Mouse (Mus musculus) hindbrain, embryonic 13.5 days (tissue): ENCODE measurements around the gene Slc6a9. TPM values are rescaled to one million over a fixed set of nuclear protein-coding genes. Genes with fewer than 3 reads are reported as not detected.

Experiments
- ATAC-seq: fragments of 200-750 bp; cut with Nextera tagmentation; 2 replicates; pipeline ENCODE4 v1.8.0; 2017; ENCODE audit warnings: moderate TSS enrichment; ENCODE audit not compliant: low FRiP score
- H3K27ac ChIP-seq: fragments of 300-500 bp; sonication (generic); 2 replicates; pipeline ENCODE4 v1.5.1; 2015; ENCODE audit warnings: inconsistent platforms, mild to moderate bottlenecking, moderate library complexity
- H3K27me3 ChIP-seq: fragments of 300-500 bp; sonication (generic); 2 replicates; pipeline ENCODE4 v1.6.1; 2015; ENCODE audit warnings: mild to moderate bottlenecking, inconsistent platforms
- H3K36me3 ChIP-seq: fragments of 300-500 bp; sonication (generic); 2 replicates; pipeline ENCODE4 v1.6.1; 2015; ENCODE audit warnings: mild to moderate bottlenecking, inconsistent platforms
- H3K4me1 ChIP-seq: fragments of 300-500 bp; sonication (generic); replicated peaks from 2 replicates; pipeline ENCODE4 v1.6.1; 2015; ENCODE audit warnings: inconsistent platforms
- H3K4me2 ChIP-seq: fragments of 300-500 bp; sonication (generic); 2 replicates; pipeline ENCODE4 v1.6.1; 2015; ENCODE audit warnings: inconsistent platforms, mild to moderate bottlenecking, moderate library complexity
- H3K4me3 ChIP-seq: fragments of 300-500 bp; sonication (generic); 2 replicates; pipeline ENCODE4 v1.5.1; 2015; ENCODE audit warnings: mild to moderate bottlenecking, inconsistent platforms
- H3K9ac ChIP-seq: fragments of 300-500 bp; sonication (generic); 2 replicates; pipeline ENCODE4 v1.6.1; 2015; ENCODE audit warnings: mild to moderate bottlenecking, inconsistent platforms
- H3K9me3 ChIP-seq: fragments of 300-500 bp; sonication (generic); 2 replicates; pipeline ENCODE4 v1.6.1; 2016; ENCODE audit warnings: inconsistent platforms
- WGBS: fragments of 180-500 bp; shearing (Covaris S2); methylation state at CpG from one replicate; pipeline ENCODE4 v1.1.7; 2015; 5-methylcytosine and 5-hydroxymethylcytosine counted together
- polyA plus RNA-seq: library from polyadenylated mRNA; unstranded; fragments of >200 nt; fragmentation: Nextera tagmentation; extraction: Ambion mirVana; gene quantifications from 2 replicates; pipeline ENCODE4 v1.2.1, GENCODE M21; 2015

Gene Slc6a9
- polyA plus RNA-seq, 1 experiment from 2014 or later: 27.7 TPM

- peak; percentile 58; the same call in 1 of the 2 replicates for ATAC-seq
- H3K4me2 ChIP-seq: peak overlapping the region; percentile 21; the same call in 1 of the 2 replicates
- no peak overlapping the region for H3K27ac ChIP-seq
- 20% methylated on average over 5 of the region's 5 CpGs for WGBS
- no peak overlapping the region for H3K4me3 ChIP-seq
- H3K27me3 ChIP-seq: peaks cover 28% of the 10 kb centered on the region
- no peaks in the 10 kb centered on the region for H3K9me3 ChIP-seq
- peak overlapping the region; percentile 43; the same call in 1 of the 2 replicates for H3K9ac ChIP-seq
- no peaks in the 10 kb centered on the region for H3K36me3 ChIP-seq
- H3K4me1 ChIP-seq: peaks cover 20% of the 10 kb centered on the region
Measured at GRCm38 (mm10) chr4:117830124-117830551, 4.2 kb upstream of the Slc6a9 start.

GRCm38 (mm10) chr4:117830801-117831200 lies 3.5 kb upstream of the Slc6a9 start:
- 91% methylated on average over 9 of the region's 9 CpGs for WGBS
- no peak overlapping the region for H3K4me2 ChIP-seq
- H3K4me3 ChIP-seq: no peak overlapping the region
- no peak overlapping the region for H3K27ac ChIP-seq
- H3K9me3 ChIP-seq: no peaks in the 10 kb centered on the region
- H3K36me3 ChIP-seq: no peaks in the 10 kb centered on the region
- peaks cover 28% of the 10 kb centered on the region for H3K27me3 ChIP-seq
- no peak for ATAC-seq
- H3K9ac ChIP-seq: no peak overlapping the region
- peaks cover 20% of the 10 kb centered on the region for H3K4me1 ChIP-seq

GRCm38 (mm10) chr4:117831499-117831898 lies 2.8 kb upstream of the Slc6a9 start:
- Histone ChIP-seq H3K27ac (no peak overlapping the region), H3K9me3 (no peaks in the 10 kb centered on the region), H3K4me2 (no peak overlapping the region), H3K27me3 (peaks cover 28% of the 10 kb centered on the region), H3K4me3 (no peak overlapping the region), H3K9ac (no peak overlapping the region), H3K36me3 (no peaks in the 10 kb centered on the region), H3K4me1 (peaks cover 20% of the 10 kb centered on the region)
- WGBS: 69% methylated on average over 2 of the region's 2 CpGs
- no peak for ATAC-seq

GRCm38 (mm10) chr4:117831920-117832691 lies 2.2 kb upstream of the Slc6a9 start:
- Histone ChIP-seq H3K9me3 (no peaks in the 10 kb centered on the region), H3K27me3 (peaks cover 28% of the 10 kb centered on the region), H3K4me3 (no peak overlapping the region), H3K9ac (no peak overlapping the region), H3K4me1 (peaks cover 20% of the 10 kb centered on the region), H3K27ac (no peak overlapping the region), H3K36me3 (no peaks in the 10 kb centered on the region), H3K4me2 (no peak overlapping the region)
- no peak for ATAC-seq
- 87% methylated on average over 9 of the region's 9 CpGs for WGBS

GRCm38 (mm10) chr4:117834845-117835530 lies 682 bp downstream of the Slc6a9 start:
- ATAC-seq: peak; percentile 38
- WGBS: 0% methylated on average over 36 of the region's 36 CpGs

GRCm38 (mm10) chr4:117835531-117836111 lies 1.3 kb downstream of the Slc6a9 start:
- Histone ChIP-seq H3K9ac (peak overlapping the region; percentile 86), H3K36me3 (no peaks in the 10 kb centered on the region), H3K9me3 (no peaks in the 10 kb centered on the region), H3K27me3 (peaks cover 22% of the 10 kb centered on the region; the same call in 1 of the 2 replicates), H3K4me1 (peaks cover 12% of the 10 kb centered on the region), H3K4me3 (peak overlapping the region; percentile 58), H3K27ac (peak overlapping the region; percentile 91), H3K4me2 (peak overlapping the region; percentile 88)
- peak; percentile 52 for ATAC-seq
- WGBS: 0% methylated on average over 60 of the region's 60 CpGs

More at GRCm38 (mm10) chr4:117834845-117835530, 682 bp downstream of the Slc6a9 start:
- Histone ChIP-seq H3K4me1 (peaks cover 18% of the 10 kb centered on the region), H3K36me3 (no peaks in the 10 kb centered on the region), H3K4me2 (peak overlapping the region; percentile 88), H3K9ac (peak overlapping the region; percentile 86), H3K27ac (peak overlapping the region; percentile 91), H3K27me3 (peaks cover 26% of the 10 kb centered on the region), H3K9me3 (no peaks in the 10 kb centered on the region), H3K4me3 (peak overlapping the region; percentile 58)

GRCm38 (mm10) chr4:117836204-117836767 lies 2.0 kb downstream of the Slc6a9 start:
- peaks cover 12% of the 10 kb centered on the region for H3K4me1 ChIP-seq
- peak; percentile 92 for ATAC-seq
- under 1% methylated on average over 47 of the region's 48 CpGs for WGBS
- peaks cover 18% of the 10 kb centered on the region; the same call in 1 of the 2 replicates for H3K27me3 ChIP-seq
- peak overlapping the region; percentile 86 for H3K9ac ChIP-seq
- no peaks in the 10 kb centered on the region for H3K9me3 ChIP-seq
- no peaks in the 10 kb centered on the region for H3K36me3 ChIP-seq
- peak overlapping the region; percentile 91 for H3K27ac ChIP-seq
- H3K4me3 ChIP-seq: peak overlapping the region; percentile 58
- peak overlapping the region; percentile 88 for H3K4me2 ChIP-seq

- H3K36me3 ChIP-seq: no peaks in the 10 kb centered on the region
- peaks cover 15% of the 10 kb centered on the region; the same call in 1 of the 2 replicates for H3K27me3 ChIP-seq
- 72% methylated on average over 4 of the region's 4 CpGs for WGBS
- H3K4me3 ChIP-seq: peak overlapping the region; percentile 58; the same call in 1 of the 2 replicates
- no peaks in the 10 kb centered on the region for H3K9me3 ChIP-seq
- H3K4me2 ChIP-seq: peak overlapping the region; percentile 88; the same call in 1 of the 2 replicates
- no peak for ATAC-seq
- H3K9ac ChIP-seq: no peak overlapping the region
- no peak overlapping the region for H3K27ac ChIP-seq
- H3K4me1 ChIP-seq: peaks cover 12% of the 10 kb centered on the region
Measured at GRCm38 (mm10) chr4:117837271-117837670, 3.0 kb downstream of the Slc6a9 start.

GRCm38 (mm10) chr4:117839366-117839765 lies 5.1 kb downstream of the Slc6a9 start:
- Histone ChIP-seq H3K4me2 (no peak overlapping the region), H3K4me3 (no peak overlapping the region), H3K9ac (0 out of 2 replicates have a peak overlapping the region, but pooled peaks have one; percentile 24), H3K4me1 (peaks cover 10% of the 10 kb centered on the region), H3K27me3 (no peaks in the 10 kb centered on the region), H3K27ac (no peak overlapping the region), H3K9me3 (no peaks in the 10 kb centered on the region), H3K36me3 (no peaks in the 10 kb centered on the region)
- WGBS: 81% methylated on average over 6 of the region's 6 CpGs
- ATAC-seq: no peak

- H3K9me3 ChIP-seq: no peaks in the 10 kb centered on the region
- H3K9ac ChIP-seq: no peak overlapping the region
- H3K4me2 ChIP-seq: no peak overlapping the region
- H3K4me1 ChIP-seq: peaks cover 6% of the 10 kb centered on the region; the same call in 1 of the 2 replicates
- H3K27me3 ChIP-seq: no peaks in the 10 kb centered on the region
- no peaks in the 10 kb centered on the region for H3K36me3 ChIP-seq
- no peak for ATAC-seq
- H3K4me3 ChIP-seq: no peak overlapping the region
- 89% methylated on average over 5 of the region's 5 CpGs for WGBS
- no peak overlapping the region for H3K27ac ChIP-seq
Measured at GRCm38 (mm10) chr4:117840821-117841220, 6.5 kb downstream of the Slc6a9 start.

GRCm38 (mm10) chr4:117841566-117841965 lies 7.3 kb downstream of the Slc6a9 start:
- H3K4me2 ChIP-seq: no peak overlapping the region
- H3K9ac ChIP-seq: no peak overlapping the region
- no peak overlapping the region for H3K4me3 ChIP-seq
- WGBS: 93% methylated on average over 3 of the region's 3 CpGs
- ATAC-seq: no peak
- no peaks in the 10 kb centered on the region for H3K36me3 ChIP-seq
- H3K4me1 ChIP-seq: peaks cover 7% of the 10 kb centered on the region
- H3K9me3 ChIP-seq: no peaks in the 10 kb centered on the region
- H3K27me3 ChIP-seq: no peaks in the 10 kb centered on the region
- no peak overlapping the region for H3K27ac ChIP-seq

- no peak overlapping the region for H3K27ac ChIP-seq
- no peak overlapping the region for H3K9ac ChIP-seq
- H3K4me2 ChIP-seq: no peak overlapping the region
- H3K4me3 ChIP-seq: no peak overlapping the region
- no peaks in the 10 kb centered on the region for H3K9me3 ChIP-seq
- H3K4me1 ChIP-seq: peaks cover 12% of the 10 kb centered on the region
- H3K27me3 ChIP-seq: no peaks in the 10 kb centered on the region
- H3K36me3 ChIP-seq: no peaks in the 10 kb centered on the region
- ATAC-seq: no peak
- 94% methylated on average over 5 of the region's 5 CpGs for WGBS
Measured at GRCm38 (mm10) chr4:117843101-117843500, 8.8 kb downstream of the Slc6a9 start.
